Mouse (Mus musculus): ENCODE measurements at regions not wholly inside any gene's neighbourhood (a gene's known extent, or its start where the extent isn't known, plus 50 kb on each side); places are given as distances from the start of the nearest gene placed in this dataset.

- TF ChIP-seq CTCF (IDR thresholded peaks at IDR 0.05; ENCODE audit: borderline replicate concordance, insufficient read depth, low read depth, low read length) (no peak), POLR2A (IDR thresholded peaks at IDR 0.05; ENCODE audit: borderline replicate concordance, insufficient read depth, low read length) (no peak)
These were observed 90.1 kb upstream of the Hs6st1 start for GRCm38 (mm10) chr1:35978116-35978515.
